Mouse (Mus musculus) kidney, adult 2 months (tissue): Measurements from ENCODE around the gene Gm47996.

Experiments
- CTCF ChIP-seq: fragments of 200-500 bp; conservative IDR thresholded peaks from 2 replicates; pipeline ENCODE4 v1.5.1; 2011; ENCODE audit warnings: low read depth, mild to moderate bottlenecking, control low read depth, low read length, moderate library complexity, mixed read lengths; ENCODE audit not compliant: insufficient read depth, insufficient read length
- POLR2A ChIP-seq: fragments of 200-500 bp; IDR thresholded peaks from one replicate; pipeline ENCODE4 v1.6.1; 2011; ENCODE audit warnings: low read depth, low read length, control low read depth

GRCm38 (mm10) chr1:151215985-151216384 lies 6.1 kb downstream of the Gm47996 start:
- no peak for TF ChIP-seq POLR2A
- no peak for TF ChIP-seq CTCF
